Mouse (Mus musculus): ENCODE results near the gene Agbl3.

- no peak for TF ChIP-seq POLR2A (IDR thresholded peaks at IDR 0.05; ENCODE audit: low read depth, low read length)
- no peak for TF ChIP-seq CTCF (IDR thresholded peaks at IDR 0.05; ENCODE audit: borderline replicate concordance, insufficient read depth, low read length)
Measured at GRCm38 (mm10) chr6:34797887-34798286, 17.7 kb downstream of the Agbl3 start.
